Comparison of ENCODE assay signal across 21 mouse cellular contexts in genomic region chr1:84700254-84700653, GRCm38 (mm10). TPM values are rescaled to one million over a fixed set of nuclear protein-coding genes. Genes with fewer than 3 reads are reported as not detected.
DNase-seq lines count a peak whose midpoint lies in the region; ATAC-seq and TF ChIP-seq lines count a peak whose summit lies in the region.
"Had no signal": no experiment of that assay in that cellular context is flagged by ENCODE, and none has a peak within 500 bp of the region (broad histone marks: within the 10 kb centered on the region; RNA-seq: fewer than 3 reads in every experiment).

No protein-coding gene starts in this region.

- ATAC-seq in megakaryocyte, adult 5-6 weeks (ENCODE audit: poor library complexity, severe bottlenecking) = no peak
- ATAC-seq: activated CD4-positive, CD25-positive, alpha-beta regulatory T cell, adult 4 months; CD4-positive, CD25-positive, alpha-beta regulatory T cell, adult 4 months; Patski had no signal

- no peaks in the 10 kb centered on the region for H3K79me2 ChIP-seq in MEL (ENCODE audit: control insufficient read depth, insufficient read depth, low read length, poor library complexity)

- TF ChIP-seq CTCF in E14TG2a.4 (conservative IDR thresholded peaks at IDR 0.05; ENCODE audit: low read length) = no peak
- TF ChIP-seq CTCF in MEL (IDR thresholded peaks at IDR 0.05 in 2 of 3, conservative IDR thresholded peaks at IDR 0.05 in 1 of 3; ENCODE audit: control insufficient read depth in 1 of 3, insufficient read depth in 1 of 3, low read depth in 2 of 3, low read length in 3 of 3, poor library complexity in 1 of 3, severe bottlenecking in 1 of 3) = no peak

- peak; percentile 50 for DNase-seq in MEL (ENCODE audit: low read depth, low spot score)
- DNase-seq in right cerebral cortex, postnatal 36 days (ENCODE audit: low spot score in 2 of 2) = no peak
- DNase-seq: adrenal gland, adult 2 months; adrenal gland, adult 8-10 months; adrenal gland, postnatal 10 days; adrenal gland, postnatal 14 days; adrenal gland, postnatal 25 days; adrenal gland, postnatal 36 days; B cell, adult 2 months; cerebellum, adult 11 months; cerebellum, adult 11-12 months; cerebellum, adult 18-20 months; cerebellum, adult 2 months; cerebellum, adult 8-10 months had no signal

- H3K4me3 ChIP-seq in E14TG2a.4 (replicated peaks; ENCODE audit: low read length) = peak overlapping the region; percentile 46; the same call in 1 of the 2 replicates
- H3K4me3 ChIP-seq in MEL (ENCODE audit: control insufficient read depth in 1 of 2, insufficient read depth in 1 of 2, low read depth in 2 of 2, low read length in 2 of 2) = no peak overlapping the region

- H3K4me1 ChIP-seq in E14TG2a.4 (replicated peaks; ENCODE audit: low read depth, low read length) (peaks cover 8% of the 10 kb centered on the region), MEL (ENCODE audit: control insufficient read depth in 1 of 2, insufficient read depth in 2 of 2, low read length in 2 of 2) (no peaks in the 10 kb centered on the region)

- no peak for TF ChIP-seq POLR2A in MEL (IDR thresholded peaks at IDR 0.05; ENCODE audit: control insufficient read depth in 1 of 2, insufficient read depth in 1 of 2, low read depth in 1 of 2, low read length in 2 of 2, poor library complexity in 1 of 2)

- H3K36me3 ChIP-seq in E14TG2a.4 (ENCODE audit: insufficient read depth, low read length) = no peaks in the 10 kb centered on the region
- no peaks in the 10 kb centered on the region for H3K36me3 ChIP-seq in MEL (ENCODE audit: control insufficient read depth in 1 of 2, insufficient read depth in 2 of 2, low read length in 2 of 2)
- H3K36me3 ChIP-seq: G1E had no signal

- peaks cover 14% of the 10 kb centered on the region for H3K27me3 ChIP-seq in E14TG2a.4 (ENCODE audit: insufficient read depth, low read length)
- no peaks in the 10 kb centered on the region for H3K27me3 ChIP-seq in MEL (ENCODE audit: control insufficient read depth in 1 of 2, insufficient read depth in 2 of 2, low read length in 2 of 2)
- H3K27me3 ChIP-seq: CH12.LX had no signal

- no peak overlapping the region for H3K9ac ChIP-seq in MEL (ENCODE audit: control insufficient read depth, low read depth, low read length, poor library complexity, severe bottlenecking)

- H3K27ac ChIP-seq in MEL (ENCODE audit: control insufficient read depth, low read depth, low read length) = no peak overlapping the region

- TF ChIP-seq RAD21 in MEL (IDR thresholded peaks at IDR 0.05; ENCODE audit: low read depth, low read length) = no peak

- H3K9me3 ChIP-seq in E14TG2a.4 (ENCODE audit: low read length) (no peaks in the 10 kb centered on the region), MEL (replicated peaks; ENCODE audit: insufficient read depth, low read length) (no peaks in the 10 kb centered on the region)

- peak; percentile 71 to 72 for TF ChIP-seq EP300 in MEL (IDR thresholded peaks at IDR 0.05; ENCODE audit: low read depth in 1 of 2, low read length in 2 of 2)

TF ChIP-seq in MEL, 35 proteins besides CTCF, POLR2A, EP300 and RAD21:
- no peak for TF ChIP-seq ZC3H11A (IDR thresholded peaks at IDR 0.05; ENCODE audit: low read depth, low read length)
- no peak for TF ChIP-seq POLR2AphosphoS2 (IDR thresholded peaks at IDR 0.05; ENCODE audit: low read length)
- TF ChIP-seq GATA1 (IDR thresholded peaks at IDR 0.05; ENCODE audit: low read depth, low read length) = peak; percentile 64
- peak; percentile 45; the same call in 1 of the 2 replicates for TF ChIP-seq TCF12 (IDR thresholded peaks at IDR 0.05; ENCODE audit: low read depth, low read length)
- no peak for TF ChIP-seq NELFE (IDR thresholded peaks at IDR 0.05; ENCODE audit: low read depth, low read length)
- TF ChIP-seq ELF1 (IDR thresholded peaks at IDR 0.05; ENCODE audit: low read depth, low read length) = no peak
- TF ChIP-seq USF2 (IDR thresholded peaks at IDR 0.05; ENCODE audit: borderline replicate concordance in 1 of 2, insufficient read depth in 1 of 2, low read depth in 1 of 2, low read length in 2 of 2) = no peak
TF ChIP-seq in MEL: peak in this region for 2.

RNA-seq across cellular contexts. Expression of gene Dner, which starts 4.2 kb away (rescaled TPM):
- not detected in 2 replicates for total RNA-seq in MEL (2012; rRNA removed)
- polyA plus RNA-seq in MEL (2012; ENCODE audit: insufficient read depth in 1 of 2, insufficient read length in 2 of 2, low read depth in 1 of 2, low replicate concordance in 2 of 2, missing spikeins in 1 of 2) = not detected
- 0.27 TPM in 1 of 2 replicates, not detected in the other for total RNA-seq in megakaryocyte, adult 5-6 weeks (2015)
- total RNA-seq in megakaryocyte, adult 5-6 weeks (2017) = 0.04 and 0.18 TPM in 2 replicates
- total RNA-seq: CH12.LX had no signal
- polyA plus RNA-seq: activated CD4-positive, CD25-positive, alpha-beta regulatory T cell, adult 4 months; CD4-positive, CD25-positive, alpha-beta regulatory T cell, adult 4 months; G1E; Patski had no signal
